Mouse (Mus musculus) megakaryocyte, adult 5-6 weeks (primary cell): ENCODE results near the gene Bri3bp. TPM values are rescaled to one million over a fixed set of nuclear protein-coding genes. Genes with fewer than 3 reads are reported as not detected.

Source experiments
- ATAC-seq: 2 replicates; pipeline ENCODE4 v1.8.0; 2016; ENCODE audit warnings: mild to moderate bottlenecking, inconsistent platforms; ENCODE audit not compliant: poor library complexity, severe bottlenecking
- total RNA-seq, 2 experiments: library from RNA; stranded (forward) in 1 of 2; stranded (reverse) in 1 of 2; fragments of 153-499, 151-499 nt in 1 of 2; fragments of 221-1000, 200-1000 nt in 1 of 2; gene quantifications; 2 replicates each; pipeline versions ENCODE4 v1.2.3 to v1.2.4; 2015 to 2017

The Bri3bp gene
- total RNA-seq, 2 experiments from 2014 or later, result 19.7 to 49.2 TPM

GRCm38 (mm10) chr5:125448631-125449030, 7.3 kb downstream of the Bri3bp start:
- no peak for ATAC-seq

- no peak for ATAC-seq
Observed at GRCm38 (mm10) chr5:125449306-125449705, 7.9 kb downstream of the Bri3bp start.

- ATAC-seq, result no peak
Observed at GRCm38 (mm10) chr5:125452573-125452972, 11.2 kb downstream of the Bri3bp start.

- no peak for ATAC-seq
Observed at GRCm38 (mm10) chr5:125456100-125456499, 14.7 kb downstream of the Bri3bp start.

- no peak for ATAC-seq
Observed at GRCm38 (mm10) chr5:125457538-125457937, 16.2 kb downstream of the Bri3bp start.

GRCm38 (mm10) chr5:125460574-125460973, 19.2 kb downstream of the Bri3bp start:
- ATAC-seq, result no peak

GRCm38 (mm10) chr5:125461868-125462445, 20.6 kb downstream of the Bri3bp start:
- peak; percentile 63 for ATAC-seq

- ATAC-seq, result no peak
Observed at GRCm38 (mm10) chr5:125465192-125465591, 23.8 kb downstream of the Bri3bp start.

GRCm38 (mm10) chr5:125465701-125466106, 24.3 kb downstream of the Bri3bp start:
- peak; percentile 97 for ATAC-seq

GRCm38 (mm10) chr5:125466483-125466882, 25.1 kb downstream of the Bri3bp start:
- ATAC-seq, result no peak

GRCm38 (mm10) chr5:125467261-125467660, 25.9 kb downstream of the Bri3bp start:
- no peak for ATAC-seq

GRCm38 (mm10) chr5:125470713-125471112, 29.3 kb downstream of the Bri3bp start:
- ATAC-seq, result no peak

GRCm38 (mm10) chr5:125472796-125473475, 31.6 kb downstream of the Bri3bp start:
- no peak for ATAC-seq

- ATAC-seq, result no peak
Observed at GRCm38 (mm10) chr5:125475030-125475429, 33.7 kb downstream of the Bri3bp start.

GRCm38 (mm10) chr5:125475601-125476285, 34.4 kb downstream of the Bri3bp start, which contains the start of gene Aacs:
Gene Aacs, plus strand, starts transcription at chr5:125475814.
- peak; percentile 98 for ATAC-seq

GRCm38 (mm10) chr5:125476286-125476625, 34.9 kb downstream of the Bri3bp start:
- no peak for ATAC-seq

GRCm38 (mm10) chr5:125476799-125477198, 35.4 kb downstream of the Bri3bp start:
- ATAC-seq, result no peak

- no peak for ATAC-seq
Observed at GRCm38 (mm10) chr5:125477533-125477932, 36.2 kb downstream of the Bri3bp start.

- ATAC-seq, result no peak
Observed at GRCm38 (mm10) chr5:125478037-125478436, 36.7 kb downstream of the Bri3bp start.

GRCm38 (mm10) chr5:125479376-125479775, 38.0 kb downstream of the Bri3bp start:
- no peak for ATAC-seq

GRCm38 (mm10) chr5:125480434-125481231, 39.3 kb downstream of the Bri3bp start:
- ATAC-seq, result no peak
